Mouse (Mus musculus) heart, postnatal 0 days (tissue): ENCODE measurements around the gene Slc12a4. TPM values are rescaled to one million over a fixed set of nuclear protein-coding genes. Genes with fewer than 3 reads are reported as not detected.
A peak's percentile ranks its signal among the peaks of the same experiment; 100 is the strongest.

Experiments
- ATAC-seq: fragments of 200-750 bp; cut with Nextera tagmentation; 2 replicates; pipeline ENCODE4 v1.8.0; 2017; ENCODE audit warnings: low read depth, moderate number of reproducible peaks, moderate library complexity; ENCODE audit not compliant: insufficient read depth
- DNase-seq: peaks from one replicate; pipeline ENCODE4 v3.0.0-alpha.2; 2016; ENCODE audit warnings: low spot score
- H3K27ac ChIP-seq: fragments of 300-500 bp; sonication (generic); 2 replicates; pipeline ENCODE4 v1.5.1; 2014; ENCODE audit warnings: low read depth, mild to moderate bottlenecking
- H3K27me3 ChIP-seq: fragments of 300-500 bp; sonication (generic); 2 replicates; pipeline ENCODE4 v1.6.1; 2014; ENCODE audit warnings: low read length, mixed read lengths; ENCODE audit not compliant: control insufficient read depth, insufficient read depth
- H3K36me3 ChIP-seq: fragments of 300-500 bp; sonication (generic); replicated peaks from 2 replicates; pipeline ENCODE4 v1.6.1; 2014; ENCODE audit warnings: low read length, mixed read lengths; ENCODE audit not compliant: control insufficient read depth, insufficient read depth
- H3K4me1 ChIP-seq: fragments of 300-500 bp; sonication (generic); 2 replicates; pipeline ENCODE4 v1.6.1; 2014; ENCODE audit warnings: antibody characterized with exemption; ENCODE audit not compliant: control insufficient read depth, insufficient read depth
- H3K4me2 ChIP-seq: fragments of 300-500 bp; sonication (generic); 2 replicates; pipeline ENCODE4 v1.6.1; 2014; ENCODE audit warnings: low read depth, mild to moderate bottlenecking, low read length, moderate library complexity
- H3K4me3 ChIP-seq: fragments of 300-500 bp; sonication (generic); 2 replicates; pipeline ENCODE4 v1.5.1; 2014; ENCODE audit warnings: low read depth, low read length
- H3K9ac ChIP-seq: fragments of 300-500 bp; sonication (generic); replicated peaks from 2 replicates; pipeline ENCODE4 v1.6.1; 2014; ENCODE audit warnings: low read depth, low read length, mixed read lengths
- H3K9me3 ChIP-seq: fragments of 300-500 bp; sonication (generic); replicated peaks from 2 replicates; pipeline ENCODE4 v1.6.1; 2016; ENCODE audit warnings: low read length; ENCODE audit not compliant: control insufficient read depth
- CTCF ChIP-seq: IDR thresholded peaks from 2 replicates; pipeline ENCODE4 v1.5.1; 2016; ENCODE audit warnings: antibody characterized with exemption, control low read depth, low read depth
- EP300 ChIP-seq: IDR thresholded peaks from 2 replicates; pipeline ENCODE4 v1.6.1; 2016; ENCODE audit warnings: antibody characterized with exemption, low read depth
- WGBS: fragments of 180-500 bp; shearing (Covaris S2); extraction: QIAGEN DNeasy Blood & Tissue Kit; methylation state at CpG from one replicate; pipeline ENCODE4 v1.1.7; 2014; 5-methylcytosine and 5-hydroxymethylcytosine counted together
- polyA plus RNA-seq: library from polyadenylated mRNA; unstranded; fragments of >200 nt; fragmentation: Nextera tagmentation; extraction: Ambion mirVana; gene quantifications from 2 replicates; pipeline ENCODE4 v1.2.1, GENCODE M21; 2015
- total RNA-seq: library from RNA; depleted of rRNA; stranded (reverse); fragments of >200 nt; gene quantifications from 2 replicates; pipeline ENCODE4 v1.2.3, GENCODE M21; 2014; ENCODE audit warnings: low replicate concordance

Gene Slc12a4
- total and polyA plus RNA-seq, 2 experiments from 2014 or later: 34.9 to 40.7 TPM

DNA sequence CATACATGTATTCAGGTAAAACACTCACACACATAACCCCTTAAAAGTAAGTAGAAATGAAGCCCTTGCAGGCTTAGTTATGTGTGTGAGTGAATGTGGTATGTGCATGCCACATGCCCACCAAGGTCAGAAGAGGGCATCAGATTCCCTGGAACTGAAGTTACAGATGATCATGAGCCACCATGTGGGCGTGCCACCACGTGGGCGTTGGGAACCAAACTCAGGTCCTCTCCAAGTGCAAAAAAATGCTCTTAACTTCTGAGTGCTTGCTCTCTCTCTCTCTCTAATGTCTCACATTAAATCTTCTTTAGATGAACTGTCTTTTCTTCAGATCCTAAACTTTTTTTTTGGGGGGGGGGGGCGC is 27.6 kb downstream of the Slc12a4 start, which contains the start of gene Psmb10:
Gene Psmb10, minus strand, starts transcription at position 139 of the 364 bp plus-strand sequence.
- H3K4me3 ChIP-seq: peak within 1 kb of the TSS; percentile 82
- H3K36me3 ChIP-seq: peaks cover 19% of the 10 kb centered on the region
- no peaks in the 10 kb centered on the region for H3K27me3 ChIP-seq
- ATAC-seq (0 out of 2 replicates have a peak, but pooled peaks have one; percentile 25), DNase-seq (peak; percentile 50)
- H3K4me1 ChIP-seq: peaks cover 10% of the 10 kb centered on the region; the same call in 1 of the 2 replicates
- H3K4me2 ChIP-seq: peak within 1 kb of the TSS; percentile 97
- H3K27ac ChIP-seq: peak within 1 kb of the TSS; percentile 95
- 12% methylated on average over 4 of the region's 4 CpGs for WGBS
- no peaks in the 10 kb centered on the region for H3K9me3 ChIP-seq
- no peak for TF ChIP-seq EP300
- no peak for TF ChIP-seq CTCF
- peak within 1 kb of the TSS; percentile 81 for H3K9ac ChIP-seq

DNA sequence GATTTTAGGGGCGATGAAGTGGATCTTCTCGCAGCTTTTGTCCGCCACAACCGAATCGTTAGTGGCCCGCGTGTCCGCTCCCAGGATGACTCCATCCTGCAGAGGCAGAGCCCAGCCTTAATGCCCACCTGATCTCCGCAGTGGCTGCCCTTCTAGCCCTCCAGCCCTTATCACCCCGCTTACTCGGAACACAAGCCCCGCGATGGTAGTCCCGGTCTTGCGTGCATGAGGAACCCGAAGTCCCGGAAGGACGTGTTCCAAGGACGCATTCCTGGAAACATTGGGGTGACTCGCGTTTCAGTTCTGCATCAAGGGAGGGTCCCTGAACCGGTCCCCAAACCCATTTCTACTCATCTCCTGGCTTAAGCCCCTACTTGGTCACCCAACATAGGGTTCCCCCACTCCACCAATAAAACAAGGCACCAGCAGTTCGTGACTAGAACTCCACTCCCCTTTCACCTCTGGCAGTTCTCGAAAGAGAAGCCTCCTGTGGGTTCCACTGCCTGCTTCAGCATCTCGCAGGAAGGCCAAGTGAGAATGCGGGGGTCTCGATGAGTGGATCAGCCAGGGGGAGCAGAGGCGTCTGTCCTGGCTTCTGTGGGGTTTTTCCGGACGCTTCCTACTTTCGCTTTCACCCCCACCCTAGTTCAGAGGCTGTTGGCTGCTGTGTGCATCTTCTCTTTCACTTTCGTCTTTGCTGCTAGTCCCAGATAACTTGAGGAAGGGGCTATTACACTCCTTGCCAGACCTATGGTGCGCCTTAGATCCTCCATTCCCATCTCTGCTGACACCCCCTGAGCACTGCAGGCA is 28.2 kb downstream of the Slc12a4 start:
- Histone ChIP-seq H3K9ac (peak overlapping the region; percentile 81), H3K9me3 (no peaks in the 10 kb centered on the region), H3K27me3 (no peaks in the 10 kb centered on the region), H3K36me3 (peaks cover 13% of the 10 kb centered on the region; the same call in 1 of the 2 replicates), H3K4me2 (peak overlapping the region; percentile 97), H3K4me1 (peaks cover 10% of the 10 kb centered on the region; the same call in 1 of the 2 replicates), H3K4me3 (peak overlapping the region; percentile 82), H3K27ac (peak overlapping the region; percentile 95)
- ATAC-seq (peak; percentile 37), DNase-seq (peak; percentile 43)
- TF ChIP-seq EP300 (no peak), CTCF (no peak)
- WGBS: under 1% methylated on average over 33 of the region's 33 CpGs

DNA sequence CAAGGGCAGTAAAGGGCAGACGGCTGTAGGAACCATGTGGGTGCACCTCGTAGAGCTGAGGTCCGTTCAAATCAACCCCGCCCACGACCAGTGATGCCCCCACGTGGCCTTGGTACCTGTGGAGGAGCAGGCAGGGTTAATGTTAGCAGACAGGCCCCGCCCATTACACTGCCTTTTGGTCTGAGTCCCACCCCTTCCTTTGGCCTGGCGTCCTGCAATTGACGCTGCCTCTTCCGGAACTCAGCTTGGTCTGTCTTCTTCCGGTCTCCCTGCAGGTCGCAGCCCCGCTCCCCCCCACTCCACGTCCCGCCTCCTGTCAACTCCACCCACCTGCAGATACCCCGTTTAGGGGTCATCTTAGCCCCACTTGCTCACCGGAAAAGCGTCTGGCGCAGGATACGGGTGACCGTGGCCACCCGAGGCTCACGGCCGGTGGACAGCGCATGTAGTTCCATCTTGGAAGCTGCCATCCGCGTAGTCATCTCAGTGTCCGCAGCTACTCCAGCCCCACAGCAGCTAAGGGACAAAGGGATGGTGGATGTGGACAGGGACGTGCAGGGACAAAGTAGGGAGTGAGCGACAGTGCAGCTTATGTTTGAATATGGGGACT is 28.9 kb downstream of the Slc12a4 start:
- peaks cover 14% of the 10 kb centered on the region for H3K36me3 ChIP-seq
- H3K4me3 ChIP-seq: peak overlapping the region; percentile 82
- WGBS: 0% methylated on average over 27 of the region's 30 CpGs
- peaks cover 10% of the 10 kb centered on the region; the same call in 1 of the 2 replicates for H3K4me1 ChIP-seq
- peak overlapping the region; percentile 81 for H3K9ac ChIP-seq
- TF ChIP-seq EP300: no peak
- no peak; the same call in 1 of the 2 replicates for TF ChIP-seq CTCF
- H3K27me3 ChIP-seq: no peaks in the 10 kb centered on the region
- H3K27ac ChIP-seq: peak overlapping the region; percentile 95
- peak; percentile 97 for DNase-seq
- H3K4me2 ChIP-seq: peak overlapping the region; percentile 97
- ATAC-seq: peak; percentile 91
- H3K9me3 ChIP-seq: no peaks in the 10 kb centered on the region

DNA sequence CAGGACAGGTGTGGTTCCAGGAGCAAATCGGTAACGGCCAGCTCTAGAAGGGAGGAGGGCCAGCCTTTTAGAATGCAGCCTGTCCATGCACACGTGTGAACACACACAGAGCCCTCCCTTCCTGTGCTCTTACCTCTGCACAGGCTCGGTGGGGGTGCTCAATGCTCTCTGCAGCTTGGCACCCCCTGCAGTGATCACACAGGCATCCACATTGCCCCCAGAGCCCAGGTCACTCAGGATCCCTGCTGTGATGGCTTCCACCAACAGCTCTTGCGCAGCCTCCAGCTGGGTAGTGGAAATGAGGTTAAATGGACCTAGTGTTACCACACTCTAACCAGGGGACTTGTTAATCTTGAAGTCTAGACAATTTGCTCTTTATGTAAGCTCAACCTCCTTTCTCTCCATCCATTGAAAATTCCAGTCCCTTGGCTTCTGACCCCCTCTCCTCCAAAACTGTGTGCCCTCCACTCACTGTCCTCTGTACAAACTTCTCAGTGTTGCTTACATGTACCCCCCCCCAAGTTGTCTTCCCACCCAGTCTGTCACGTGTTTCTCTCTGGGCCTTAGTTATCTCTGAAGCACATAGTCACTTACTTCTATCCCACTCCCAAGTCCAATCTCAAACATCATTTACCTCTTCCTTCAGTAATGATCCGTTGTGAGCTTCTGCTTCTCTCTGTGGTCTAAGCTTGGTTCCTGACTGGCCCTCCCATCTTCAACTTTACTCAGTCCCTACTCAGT is 29.9 kb downstream of the Slc12a4 start:
- H3K36me3 ChIP-seq: peaks cover 18% of the 10 kb centered on the region
- peak overlapping the region; percentile 82 for H3K4me3 ChIP-seq
- H3K4me2 ChIP-seq: peak overlapping the region; percentile 97
- WGBS: 36% methylated on average over 7 of the region's 7 CpGs
- H3K9me3 ChIP-seq: no peaks in the 10 kb centered on the region
- TF ChIP-seq EP300 (no peak), CTCF (no peak)
- H3K27ac ChIP-seq: peak overlapping the region; percentile 54; the same call in 1 of the 2 replicates
- ATAC-seq: no peak
- H3K27me3 ChIP-seq: no peaks in the 10 kb centered on the region
- peak overlapping the region; percentile 81; the same call in 1 of the 2 replicates for H3K9ac ChIP-seq
- peaks cover 10% of the 10 kb centered on the region; the same call in 1 of the 2 replicates for H3K4me1 ChIP-seq
- no peak for DNase-seq

DNA sequence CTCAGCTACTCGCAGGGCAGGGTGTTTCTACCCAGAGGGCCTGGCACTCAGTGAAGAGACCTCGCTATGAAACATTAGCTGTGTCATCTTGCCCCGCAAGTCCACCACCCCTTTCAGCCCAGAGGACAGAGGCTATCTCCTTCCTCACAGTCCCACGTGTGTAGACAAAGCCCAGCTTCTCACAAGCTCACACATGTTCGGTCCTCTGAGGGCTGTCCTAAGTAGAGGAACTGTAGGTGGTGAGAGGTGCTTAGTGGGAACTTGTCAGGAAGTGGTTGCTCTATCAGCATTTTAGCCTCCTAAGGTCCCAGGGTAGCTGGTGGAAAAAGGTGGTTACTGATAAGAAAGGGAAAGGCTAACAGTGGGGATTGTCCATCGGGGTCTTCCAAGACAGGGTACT is 30.8 kb downstream of the Slc12a4 start:
- Histone ChIP-seq H3K9ac (no peak overlapping the region), H3K4me3 (no peak overlapping the region), H3K27me3 (no peaks in the 10 kb centered on the region), H3K27ac (no peak overlapping the region), H3K4me2 (no peak overlapping the region), H3K9me3 (no peaks in the 10 kb centered on the region), H3K4me1 (peaks cover 10% of the 10 kb centered on the region; the same call in 1 of the 2 replicates), H3K36me3 (peaks cover 22% of the 10 kb centered on the region)
- no peak for ATAC-seq
- DNase-seq: no peak
- WGBS: 57% methylated on average over 6 of the region's 6 CpGs
- no peak for TF ChIP-seq CTCF
- no peak for TF ChIP-seq EP300
